Mouse (Mus musculus) testis, adult 2 months (tissue): ENCODE data around the gene Gm20388.

Experiments used
- CTCF ChIP-seq: fragments of 200-500 bp; IDR thresholded peaks from 2 replicates; pipeline ENCODE4 v1.5.1; 2012; ENCODE audit warnings: low read depth, mild to moderate bottlenecking, inconsistent platforms, low read length, moderate library complexity; ENCODE audit not compliant: control insufficient read depth, insufficient read depth, insufficient replicate concordance
- POLR2A ChIP-seq: fragments of 200-500 bp; IDR thresholded peaks from 2 replicates; pipeline ENCODE4 v1.6.1; 2012; ENCODE audit warnings: low read depth, mild to moderate bottlenecking, inconsistent platforms, low read length, moderate library complexity; ENCODE audit not compliant: control insufficient read depth

DNA sequence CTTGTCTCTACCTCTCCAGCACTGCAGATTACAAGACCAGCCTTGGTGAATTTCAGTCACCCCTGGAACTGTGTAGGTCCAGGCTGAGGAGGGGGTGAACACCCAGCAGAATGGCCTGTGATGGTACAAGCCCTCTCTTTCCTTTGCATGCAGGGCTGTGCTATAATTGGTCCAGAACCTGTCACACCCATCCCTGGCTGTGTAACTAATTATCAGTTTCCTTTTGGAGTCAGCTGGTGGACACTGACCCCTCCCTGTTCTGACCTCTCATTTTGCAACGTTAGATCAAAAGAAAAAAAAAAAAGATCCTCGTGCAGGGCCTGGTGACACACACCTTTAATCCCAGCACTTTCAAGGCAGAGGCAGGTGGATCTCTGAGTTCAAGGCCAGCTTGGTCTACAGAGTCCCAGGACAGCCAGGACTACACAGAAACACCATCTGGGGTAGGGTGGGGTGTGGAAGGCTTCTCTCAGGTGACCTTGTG lies 2032.5 kb downstream of the Gm20388 start:
- TF ChIP-seq POLR2A, result no peak
- TF ChIP-seq CTCF, result no peak
